Mouse (Mus musculus) heart, postnatal 36 days (tissue): Measurements from ENCODE around the gene Pigx. TPM values are rescaled to one million over a fixed set of nuclear protein-coding genes. Genes with fewer than 3 reads are reported as not detected.
"Not testable (repeated sequence)": the region's sequence is repeated elsewhere in the genome, so short reads cannot be mapped to it uniquely, and the experiment has no call there.

Experiments used
- DNase-seq, 2 experiments: peaks; one replicate each; pipeline ENCODE4 v3.0.0; 2021 to 2022
- intact Hi-C: fragments of 180-260 bp; cut with DNase I; formaldehyde crosslinking; loops from one replicate; pipeline ENCODE4 v1.15.1; 2025
- total RNA-seq, 2 experiments: library from RNA; stranded (reverse); gene quantifications; 2 replicates each; pipeline ENCODE4 v1.2.3; 2021

Pigx gene
- total RNA-seq, 2 experiments from 2014 or later: 17.7 to 18.7 TPM

GRCm38 (mm10) chr16:32113541-32114218 is 14.1 kb upstream of the Pigx start:
- intact Hi-C loops: loop anchor here (2.0 kb wide), 2 partner anchors 51 to 133 kb away; partner anchors contain the start of genes Fbxo45, Nrros and Wdr53
- DNase-seq: peak; percentile 55 to 69

- no peak for DNase-seq
These were observed 11.6 kb upstream of the Pigx start for GRCm38 (mm10) chr16:32110951-32111699.

GRCm38 (mm10) chr16:32108578-32108977 is 9.0 kb upstream of the Pigx start:
- intact Hi-C loops: no loop called here
- DNase-seq: no peak

More at GRCm38 (mm10) chr16:32110951-32111699, 11.6 kb upstream of the Pigx start:
- intact Hi-C loops: no loop called here

- intact Hi-C loops: no loop called here
- DNase-seq: no peak
These were observed 8.6 kb upstream of the Pigx start for GRCm38 (mm10) chr16:32108170-32108569.

GRCm38 (mm10) chr16:32107342-32108045 is 8.0 kb upstream of the Pigx start:
- intact Hi-C loops: no loop called here
- no peak for DNase-seq

- intact Hi-C loops: no loop called here
- DNase-seq: no peak
These were observed 6.2 kb upstream of the Pigx start for GRCm38 (mm10) chr16:32105698-32106097.

GRCm38 (mm10) chr16:32102295-32102694 is 2.8 kb upstream of the Pigx start:
- DNase-seq: no peak
- intact Hi-C loops: no loop called here

GRCm38 (mm10) chr16:32098897-32099637 is 473 bp downstream of the Pigx start:
- intact Hi-C loops: no loop called here
- no peak for DNase-seq

- intact Hi-C loops, DNase-seq: not testable (repeated sequence)
These were observed 1.8 kb downstream of the Pigx start for GRCm38 (mm10) chr16:32097757-32098156.

- no peak for DNase-seq
- intact Hi-C loops: no loop called here
These were observed 8.1 kb downstream of the Pigx start for GRCm38 (mm10) chr16:32091466-32091865.

- DNase-seq: peak; percentile 13 to 33
- intact Hi-C loops: no loop called here
These were observed 11.7 kb downstream of the Pigx start for GRCm38 (mm10) chr16:32087629-32088443.

GRCm38 (mm10) chr16:32078991-32079511 is 20.5 kb downstream of the Pigx start, which contains the start of gene Pak2:
Gene Pak2, minus strand, starts transcription at chr16:32079342.
- peak; percentile 85 to 93 for DNase-seq
- intact Hi-C loops: loop anchor here (5.0 kb wide), 1 partner anchor 132 kb away; the partner anchor contains the start of genes 0610012G03Rik and Ncbp2

GRCm38 (mm10) chr16:32078408-32078990 is 21.0 kb downstream of the Pigx start:
- DNase-seq: peak in 1 of 2 experiments; percentile 22
- intact Hi-C loops: loop anchor here (5.0 kb wide), 1 partner anchor 131 kb away; the partner anchor contains the start of genes 0610012G03Rik and Ncbp2

- intact Hi-C loops: loop anchor here (2.0 to 5.0 kb wide), 3 partner anchors 15 to 131 kb away; partner anchors contain the start of genes 0610012G03Rik, Ncbp2 and Senp5
- no peak for DNase-seq
These were observed 21.7 kb downstream of the Pigx start for GRCm38 (mm10) chr16:32077648-32078407.

- intact Hi-C loops: loop anchor here (2.0 to 5.0 kb wide), 3 partner anchors 14 to 129 kb away; partner anchors contain the start of genes 0610012G03Rik, Ncbp2 and Senp5
- DNase-seq: no peak
These were observed 23.1 kb downstream of the Pigx start for GRCm38 (mm10) chr16:32076406-32076805.

GRCm38 (mm10) chr16:32075762-32076161 is 23.8 kb downstream of the Pigx start:
- intact Hi-C loops: loop anchor here (2.0 to 5.0 kb wide), 3 partner anchors 13 to 128 kb away; partner anchors contain the start of genes 0610012G03Rik, Ncbp2 and Senp5
- DNase-seq: no peak

GRCm38 (mm10) chr16:32070070-32070469 is 29.5 kb downstream of the Pigx start:
- intact Hi-C loops: not testable (repeated sequence)

More at GRCm38 (mm10) chr16:32070070-32070469, 29.5 kb downstream of the Pigx start:
- DNase-seq: not testable (repeated sequence)
